Mouse (Mus musculus): ENCODE data around the gene Muc2. TPM values are rescaled to one million over a fixed set of nuclear protein-coding genes. Genes with fewer than 3 reads are reported as not detected.
"Not testable (repeated sequence)": the region's sequence is repeated elsewhere in the genome, so short reads cannot be mapped to it uniquely, and the experiment has no call there.

Muc2 gene
- 0.60 and 0.61 TPM in 2 replicates for polyA plus RNA-seq (2016; fragmentation: Nextera tagmentation; extraction: Ambion mirVana)

- no peak within 1 kb of the TSS for H3K9ac ChIP-seq (replicated peaks)
- no peak within 1 kb of the TSS for H3K4me3 ChIP-seq (replicated peaks)
- H3K9me3 ChIP-seq: no peaks in the 10 kb centered on the region
- WGBS: 86% methylated on average over 8 of the region's 8 CpGs
- H3K36me3 ChIP-seq: no peaks in the 10 kb centered on the region
- H3K27me3 ChIP-seq: peaks cover 17% of the 10 kb centered on the region; the same call in 1 of the 2 replicates
- H3K4me2 ChIP-seq: no peak within 1 kb of the TSS
- ATAC-seq (ENCODE audit: insufficient number of reproducible peaks, insufficient read depth, low FRiP score, low TSS enrichment, low read depth): no peak
- no peak within 1 kb of the TSS for H3K27ac ChIP-seq
- peaks cover 8% of the 10 kb centered on the region; the same call in 1 of the 2 replicates for H3K4me1 ChIP-seq (replicated peaks)
Observed at GRCm38 (mm10) chr7:141690040-141690439, at the start of gene Muc2. Gene Muc2 (plus strand): TSS chr7:141690340.

- no peaks in the 10 kb centered on the region for H3K9me3 ChIP-seq
- no peak overlapping the region for H3K9ac ChIP-seq (replicated peaks)
- no peak for ATAC-seq (ENCODE audit: insufficient number of reproducible peaks, insufficient read depth, low FRiP score, low TSS enrichment, low read depth)
- H3K4me3 ChIP-seq (replicated peaks): no peak overlapping the region
- H3K27ac ChIP-seq: no peak overlapping the region
- H3K4me2 ChIP-seq: no peak overlapping the region
- no peaks in the 10 kb centered on the region for H3K27me3 ChIP-seq
- WGBS: 77% methylated on average over 1 of the region's 1 CpGs
- H3K36me3 ChIP-seq: no peaks in the 10 kb centered on the region
- H3K4me1 ChIP-seq (replicated peaks): no peaks in the 10 kb centered on the region
Observed at GRCm38 (mm10) chr7:141642375-141642774, 47.8 kb upstream of the Muc2 start.

GRCm38 (mm10) chr7:141643160-141643559, 47.0 kb upstream of the Muc2 start:
- ATAC-seq (ENCODE audit: insufficient number of reproducible peaks, insufficient read depth, low FRiP score, low TSS enrichment, low read depth): no peak
- WGBS: 53% methylated on average over 3 of the region's 3 CpGs
- Histone ChIP-seq H3K27me3 (no peaks in the 10 kb centered on the region), H3K9ac (replicated peaks) (no peak overlapping the region), H3K27ac (no peak overlapping the region), H3K36me3 (no peaks in the 10 kb centered on the region), H3K9me3 (no peaks in the 10 kb centered on the region), H3K4me1 (replicated peaks) (no peaks in the 10 kb centered on the region), H3K4me3 (replicated peaks) (no peak overlapping the region), H3K4me2 (no peak overlapping the region)

GRCm38 (mm10) chr7:141647083-141647482, 43.1 kb upstream of the Muc2 start:
- no peak overlapping the region for H3K4me3 ChIP-seq (replicated peaks)
- 71% methylated on average over 2 of the region's 2 CpGs for WGBS
- no peaks in the 10 kb centered on the region for H3K4me1 ChIP-seq (replicated peaks)
- no peaks in the 10 kb centered on the region for H3K27me3 ChIP-seq
- no peak overlapping the region for H3K9ac ChIP-seq (replicated peaks)
- no peak overlapping the region for H3K27ac ChIP-seq
- no peak for ATAC-seq (ENCODE audit: insufficient number of reproducible peaks, insufficient read depth, low FRiP score, low TSS enrichment, low read depth)
- no peaks in the 10 kb centered on the region for H3K36me3 ChIP-seq
- H3K9me3 ChIP-seq: no peaks in the 10 kb centered on the region
- H3K4me2 ChIP-seq: no peak overlapping the region

DNA sequence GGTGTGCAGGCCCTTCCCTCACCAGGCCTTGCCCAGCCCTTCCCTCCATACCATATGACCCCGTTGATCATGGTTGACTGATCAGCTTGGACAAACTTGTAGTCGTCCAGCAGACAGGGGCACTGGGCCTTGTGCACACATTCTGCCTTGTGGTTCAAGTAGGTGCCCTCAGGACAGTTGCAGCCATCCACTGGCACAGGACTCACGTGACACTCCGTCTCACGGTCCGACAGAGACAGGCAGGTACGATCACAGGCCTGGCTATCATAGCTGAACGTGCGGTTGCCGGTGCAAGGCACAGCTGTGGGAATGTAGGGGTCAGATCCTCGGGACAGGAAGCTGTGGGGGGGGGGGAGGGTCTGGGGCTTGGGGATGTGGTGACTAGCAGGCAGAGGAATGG, 42.3 kb upstream of the Muc2 start:
- Histone ChIP-seq H3K4me3 (replicated peaks) (no peak overlapping the region), H3K9me3 (no peaks in the 10 kb centered on the region), H3K9ac (replicated peaks) (no peak overlapping the region), H3K36me3 (no peaks in the 10 kb centered on the region), H3K4me2 (no peak overlapping the region), H3K27me3 (no peaks in the 10 kb centered on the region), H3K27ac (no peak overlapping the region), H3K4me1 (replicated peaks) (no peaks in the 10 kb centered on the region)
- ATAC-seq (ENCODE audit: insufficient number of reproducible peaks, insufficient read depth, low FRiP score, low TSS enrichment, low read depth): no peak
- WGBS: 73% methylated on average over 11 of the region's 11 CpGs

DNA sequence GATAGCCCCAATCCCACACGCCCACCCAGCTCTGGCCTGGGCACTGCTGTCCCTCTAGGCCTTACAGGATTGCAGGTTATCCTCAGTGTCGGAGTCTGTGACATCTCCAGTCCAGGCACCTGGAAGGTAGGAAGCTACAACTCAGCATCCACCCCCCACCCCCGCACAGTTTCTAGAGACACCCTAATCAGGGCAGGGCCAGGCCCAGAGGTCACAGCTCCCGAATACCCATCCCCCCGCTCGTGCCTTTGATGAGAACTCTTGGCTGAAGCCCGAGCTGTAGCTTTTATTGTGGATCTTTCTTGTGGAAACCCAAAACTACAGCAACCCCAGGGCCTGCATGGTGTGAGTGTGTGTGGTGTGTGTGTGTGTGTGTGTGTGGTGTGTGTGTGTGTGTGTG, 37.9 kb upstream of the Muc2 start:
- Histone ChIP-seq H3K27ac (no peak overlapping the region), H3K9ac (replicated peaks) (no peak overlapping the region), H3K9me3 (no peaks in the 10 kb centered on the region), H3K27me3 (no peaks in the 10 kb centered on the region), H3K4me2 (no peak overlapping the region), H3K4me1 (replicated peaks) (0 out of 2 replicates have a peak, but pooled peaks cover 5% of the 10 kb centered on the region), H3K4me3 (replicated peaks) (no peak overlapping the region), H3K36me3 (no peaks in the 10 kb centered on the region)
- WGBS: 42% methylated on average over 7 of the region's 7 CpGs
- no peak for ATAC-seq (ENCODE audit: insufficient number of reproducible peaks, insufficient read depth, low FRiP score, low TSS enrichment, low read depth)

GRCm38 (mm10) chr7:141660346-141660745, 29.8 kb upstream of the Muc2 start:
- WGBS: 82% methylated on average over 1 of the region's 1 CpGs
- Histone ChIP-seq H3K9ac (replicated peaks) (no peak overlapping the region), H3K27me3 (no peaks in the 10 kb centered on the region), H3K27ac (no peak overlapping the region), H3K4me3 (replicated peaks) (no peak overlapping the region), H3K36me3 (no peaks in the 10 kb centered on the region), H3K4me1 (replicated peaks) (no peaks in the 10 kb centered on the region), H3K9me3 (no peaks in the 10 kb centered on the region), H3K4me2 (no peak overlapping the region)
- ATAC-seq (ENCODE audit: insufficient number of reproducible peaks, insufficient read depth, low FRiP score, low TSS enrichment, low read depth): no peak

GRCm38 (mm10) chr7:141661481-141661880, 28.7 kb upstream of the Muc2 start:
- no peak overlapping the region for H3K4me2 ChIP-seq
- no peaks in the 10 kb centered on the region for H3K36me3 ChIP-seq
- H3K27ac ChIP-seq: no peak overlapping the region
- H3K27me3 ChIP-seq: no peaks in the 10 kb centered on the region
- no peak overlapping the region for H3K4me3 ChIP-seq (replicated peaks)
- WGBS: 74% methylated on average over 3 of the region's 3 CpGs
- no peak overlapping the region for H3K9ac ChIP-seq (replicated peaks)
- no peaks in the 10 kb centered on the region for H3K9me3 ChIP-seq
- H3K4me1 ChIP-seq (replicated peaks): no peaks in the 10 kb centered on the region
- no peak for ATAC-seq (ENCODE audit: insufficient number of reproducible peaks, insufficient read depth, low FRiP score, low TSS enrichment, low read depth)

DNA sequence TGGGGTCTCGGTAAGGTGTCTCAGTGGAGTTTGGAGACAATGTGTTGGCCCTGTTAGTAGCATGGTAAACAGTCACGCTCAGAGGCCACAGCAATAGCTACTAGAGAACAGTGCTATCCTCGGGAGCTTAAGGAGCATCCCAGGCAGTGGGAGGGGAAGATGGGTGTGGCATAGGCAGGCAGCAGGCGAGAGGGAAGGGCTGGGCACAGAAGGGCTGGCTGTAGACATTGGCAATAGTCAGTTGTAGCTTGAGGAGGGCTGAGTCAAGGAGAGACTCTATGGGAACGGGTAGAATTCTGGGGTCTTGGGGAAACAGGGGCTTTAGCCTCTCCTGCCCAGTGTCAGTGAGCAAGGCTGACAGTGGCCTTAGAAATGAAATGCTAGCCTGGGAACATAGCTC, 27.9 kb upstream of the Muc2 start:
- H3K4me3 ChIP-seq (replicated peaks): no peak overlapping the region
- H3K27ac ChIP-seq: no peak overlapping the region
- no peaks in the 10 kb centered on the region for H3K27me3 ChIP-seq
- no peaks in the 10 kb centered on the region for H3K4me1 ChIP-seq (replicated peaks)
- H3K4me2 ChIP-seq: no peak overlapping the region
- WGBS: 52% methylated on average over 5 of the region's 5 CpGs
- H3K36me3 ChIP-seq: no peaks in the 10 kb centered on the region
- no peak for ATAC-seq (ENCODE audit: insufficient number of reproducible peaks, insufficient read depth, low FRiP score, low TSS enrichment, low read depth)
- H3K9ac ChIP-seq (replicated peaks): no peak overlapping the region
- H3K9me3 ChIP-seq: no peaks in the 10 kb centered on the region

DNA sequence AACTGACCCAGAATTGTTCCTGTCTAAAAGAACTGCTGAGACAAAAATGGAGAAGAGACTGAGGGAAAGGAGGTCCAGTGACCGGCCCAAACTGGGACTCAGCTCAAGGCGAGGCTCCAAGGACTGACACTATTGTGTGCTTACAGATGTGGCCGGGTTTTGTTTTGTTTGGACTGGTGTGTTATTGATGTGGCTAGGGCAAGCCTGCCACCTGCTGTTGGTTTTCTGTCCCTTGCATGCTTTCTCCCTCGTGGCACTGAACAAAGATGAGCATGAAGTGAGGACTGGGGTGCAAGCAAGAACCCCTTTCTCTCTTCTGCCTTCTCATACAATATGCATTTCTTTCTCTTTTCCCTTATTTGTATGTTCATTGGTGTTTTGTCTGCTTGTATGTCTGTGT, 23.9 kb upstream of the Muc2 start:
- no peak for ATAC-seq (ENCODE audit: insufficient number of reproducible peaks, insufficient read depth, low FRiP score, low TSS enrichment, low read depth)
- Histone ChIP-seq H3K27me3 (no peaks in the 10 kb centered on the region), H3K4me3 (replicated peaks) (no peak overlapping the region), H3K4me2 (no peak overlapping the region), H3K27ac (no peak overlapping the region), H3K9me3 (no peaks in the 10 kb centered on the region), H3K9ac (replicated peaks) (no peak overlapping the region), H3K4me1 (replicated peaks) (no peaks in the 10 kb centered on the region), H3K36me3 (no peaks in the 10 kb centered on the region)
- 28% methylated on average over 4 of the region's 4 CpGs for WGBS

GRCm38 (mm10) chr7:141669097-141669496, 21.0 kb upstream of the Muc2 start:
- not testable (repeated sequence) for H3K27me3 ChIP-seq; H3K4me3 ChIP-seq (replicated peaks); H3K4me1 ChIP-seq (replicated peaks); ATAC-seq (ENCODE audit: insufficient number of reproducible peaks, insufficient read depth, low FRiP score, low TSS enrichment, low read depth); H3K27ac ChIP-seq; H3K9me3 ChIP-seq; H3K4me2 ChIP-seq; H3K9ac ChIP-seq (replicated peaks); H3K36me3 ChIP-seq
- 85% methylated on average over 3 of the region's 3 CpGs for WGBS

GRCm38 (mm10) chr7:141670999-141671398, 19.1 kb upstream of the Muc2 start:
- 79% methylated on average over 4 of the region's 4 CpGs for WGBS
- no peaks in the 10 kb centered on the region for H3K27me3 ChIP-seq
- no peaks in the 10 kb centered on the region for H3K36me3 ChIP-seq
- no peak overlapping the region for H3K4me3 ChIP-seq (replicated peaks)
- no peak overlapping the region for H3K27ac ChIP-seq
- no peaks in the 10 kb centered on the region for H3K4me1 ChIP-seq (replicated peaks)
- ATAC-seq (ENCODE audit: insufficient number of reproducible peaks, insufficient read depth, low FRiP score, low TSS enrichment, low read depth): no peak
- no peaks in the 10 kb centered on the region; the same call in 1 of the 2 replicates for H3K9me3 ChIP-seq
- H3K4me2 ChIP-seq: no peak overlapping the region
- no peak overlapping the region for H3K9ac ChIP-seq (replicated peaks)

Data from limb, embryonic 12.5 days (tissue).